Mouse (Mus musculus): Measurements from ENCODE around the gene Ddx41. TPM values are rescaled to one million over a fixed set of nuclear protein-coding genes. Genes with fewer than 3 reads are reported as not detected.
"Not testable (repeated sequence)": the region's sequence is repeated elsewhere in the genome, so short reads cannot be mapped to it uniquely, and the experiment has no call there.

The Ddx41 gene
- polyA plus RNA-seq (2014; fragmentation: Nextera tagmentation; extraction: Ambion mirVana) = 62.9 and 64.6 TPM in 2 replicates

DNA sequence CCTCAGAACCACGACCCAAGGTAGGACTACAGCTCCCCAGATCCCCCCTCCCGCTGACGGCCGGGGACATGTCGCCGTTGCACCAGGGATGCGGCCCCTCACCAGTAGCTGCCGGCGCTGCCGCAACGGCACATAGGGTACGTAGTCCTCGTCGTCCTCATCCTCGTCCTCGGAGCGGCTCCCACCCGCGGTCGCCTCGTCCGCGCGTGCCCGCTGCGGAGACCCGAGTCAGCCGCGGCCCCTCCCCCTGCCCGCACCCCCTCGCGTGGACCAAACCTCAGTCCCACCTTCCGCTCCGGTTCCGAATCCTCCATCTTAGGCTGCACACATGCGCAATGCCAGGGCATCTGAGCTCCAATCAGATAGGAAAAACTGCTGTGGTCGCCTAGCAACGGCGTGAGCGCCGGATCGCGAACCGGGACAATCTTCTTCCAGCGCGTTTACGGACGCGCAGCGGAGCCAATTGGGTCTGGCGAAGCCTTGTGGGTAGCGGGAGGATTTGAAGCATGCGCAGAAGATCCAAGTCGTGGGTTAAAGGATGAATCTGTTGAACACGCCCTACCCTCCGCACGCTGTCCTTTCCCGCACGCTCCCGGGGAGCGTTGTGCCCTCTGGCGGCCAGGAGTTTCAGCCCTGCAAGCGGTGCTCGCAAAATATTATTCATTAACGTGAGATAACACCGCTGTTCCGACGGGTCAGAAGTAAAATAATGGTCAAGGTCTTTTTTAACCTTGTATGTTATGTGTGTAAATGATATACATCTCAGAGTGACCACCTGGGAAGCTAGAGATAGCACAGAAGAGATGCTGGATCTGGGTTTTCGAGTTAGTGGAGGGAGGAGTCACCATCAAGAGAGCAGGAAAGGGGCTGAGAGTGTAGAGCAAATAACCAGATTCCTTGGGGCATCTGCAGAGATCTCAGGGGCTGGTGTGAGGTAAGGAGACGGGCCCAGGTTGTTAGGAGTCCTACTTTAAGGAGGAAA is at the start of gene Ddx41:
Gene Ddx41 (minus strand): TSS at position 465 of the 982 bp plus-strand sequence.
- ATAC-seq (replicated peaks; ENCODE audit: low FRiP score) (peak; percentile 96), DNase-seq (ENCODE audit: low spot score) (peak; percentile 95)
- Histone ChIP-seq H3K4me2 (peak within 1 kb of the TSS; percentile 82), H3K9me3 (ENCODE audit: control insufficient read depth, low read length) (no peaks in the 10 kb centered on the region), H3K4me1 (replicated peaks; ENCODE audit: control insufficient read depth, insufficient read depth, low read length) (peaks cover 19% of the 10 kb centered on the region), H3K36me3 (ENCODE audit: control insufficient read depth, insufficient read depth, low read length) (peaks cover 42% of the 10 kb centered on the region), H3K27me3 (replicated peaks; ENCODE audit: control insufficient read depth, insufficient read depth, low read length) (no peaks in the 10 kb centered on the region), H3K27ac (ENCODE audit: low read depth, low read length) (peak within 1 kb of the TSS; percentile 41), H3K9ac (ENCODE audit: low read depth, low read length) (peak within 1 kb of the TSS; percentile 77), H3K4me3 (ENCODE audit: low read depth, low read length) (peak within 1 kb of the TSS; percentile 96)
- 1% methylated on average over 70 of the region's 70 CpGs for WGBS

DNA sequence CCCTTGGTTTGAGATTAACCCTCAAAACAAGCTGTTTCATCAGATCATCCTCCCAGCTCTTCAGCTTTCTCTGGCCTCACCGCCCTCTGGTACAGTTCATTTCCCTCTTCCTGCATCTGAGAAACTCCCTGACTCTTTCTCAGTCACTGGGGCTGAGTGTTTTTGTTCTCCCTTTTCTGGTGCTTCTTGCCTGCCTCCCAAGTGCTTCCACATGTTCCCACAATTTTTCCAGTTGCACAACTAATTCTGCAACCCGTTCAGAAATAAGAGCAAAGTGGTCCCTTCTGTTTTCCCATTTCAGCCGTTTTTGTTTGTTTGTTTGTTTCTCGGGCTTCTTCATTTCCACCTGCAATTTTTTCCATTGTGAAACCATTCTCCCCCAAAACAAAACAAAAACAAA is 41.6 kb upstream of the Ddx41 start:
- DNase-seq (ENCODE audit: low spot score) = no peak
- Histone ChIP-seq H3K4me1 (replicated peaks; ENCODE audit: control insufficient read depth, insufficient read depth, low read length) (no peaks in the 10 kb centered on the region), H3K27me3 (replicated peaks; ENCODE audit: control insufficient read depth, insufficient read depth, low read length) (no peaks in the 10 kb centered on the region), H3K9me3 (ENCODE audit: control insufficient read depth, low read length) (no peaks in the 10 kb centered on the region), H3K4me2 (no peak overlapping the region), H3K4me3 (ENCODE audit: low read depth, low read length) (no peak overlapping the region), H3K27ac (ENCODE audit: low read depth, low read length) (no peak overlapping the region), H3K9ac (ENCODE audit: low read depth, low read length) (no peak overlapping the region), H3K36me3 (ENCODE audit: control insufficient read depth, insufficient read depth, low read length) (no peaks in the 10 kb centered on the region)
- 73% methylated on average over 4 of the region's 4 CpGs for WGBS
- ATAC-seq (replicated peaks; ENCODE audit: low FRiP score) = no peak

DNA sequence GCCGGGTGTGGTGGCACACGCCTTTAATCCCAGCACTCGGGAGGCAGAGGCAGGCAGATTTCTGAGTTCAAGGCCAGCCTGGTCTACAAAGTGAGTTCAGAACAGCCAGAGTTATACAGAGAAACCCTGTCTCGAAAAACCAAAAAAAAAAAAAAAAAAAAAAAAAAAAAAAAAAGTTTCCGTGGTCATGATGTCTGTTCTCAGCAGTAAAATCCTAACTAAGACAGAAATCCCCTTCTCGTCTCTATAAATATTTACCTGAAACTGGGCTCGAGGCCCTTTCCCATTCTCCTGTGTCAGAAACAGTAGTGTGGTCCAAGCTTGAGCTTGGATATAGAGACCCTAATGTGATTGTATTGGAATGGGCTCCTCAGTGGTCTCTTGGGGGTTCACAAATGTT is 40.4 kb upstream of the Ddx41 start:
- DNase-seq (ENCODE audit: low spot score); H3K27me3 ChIP-seq (replicated peaks; ENCODE audit: control insufficient read depth, insufficient read depth, low read length); H3K27ac ChIP-seq (ENCODE audit: low read depth, low read length); H3K4me3 ChIP-seq (ENCODE audit: low read depth, low read length); H3K9me3 ChIP-seq (ENCODE audit: control insufficient read depth, low read length); H3K4me1 ChIP-seq (replicated peaks; ENCODE audit: control insufficient read depth, insufficient read depth, low read length); H3K4me2 ChIP-seq; ATAC-seq (replicated peaks; ENCODE audit: low FRiP score); H3K9ac ChIP-seq (ENCODE audit: low read depth, low read length); H3K36me3 ChIP-seq (ENCODE audit: control insufficient read depth, insufficient read depth, low read length): not testable (repeated sequence)
- 77% methylated on average over 7 of the region's 7 CpGs for WGBS

DNA sequence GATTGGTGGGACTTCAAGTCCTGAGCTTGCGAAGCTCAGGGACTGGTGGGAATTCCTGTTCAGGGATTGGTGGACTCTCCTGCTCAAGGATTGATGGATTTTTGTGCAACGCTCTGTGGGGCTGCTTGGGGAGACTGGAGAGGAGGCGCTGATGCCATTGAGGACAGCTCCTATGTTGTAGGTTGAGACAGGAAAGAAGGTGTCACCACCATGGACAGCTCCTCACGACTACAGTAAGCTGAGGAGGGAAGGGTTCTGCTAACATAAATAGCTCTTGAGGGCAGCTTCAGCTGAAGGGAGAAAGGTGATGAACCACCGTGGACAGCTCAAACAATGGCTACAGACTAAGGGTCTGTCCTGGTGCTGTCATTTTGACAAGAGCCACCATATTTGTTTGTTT is 39.5 kb upstream of the Ddx41 start:
- no peaks in the 10 kb centered on the region for H3K36me3 ChIP-seq (ENCODE audit: control insufficient read depth, insufficient read depth, low read length)
- H3K9me3 ChIP-seq (ENCODE audit: control insufficient read depth, low read length) = no peaks in the 10 kb centered on the region
- no peak overlapping the region for H3K27ac ChIP-seq (ENCODE audit: low read depth, low read length)
- H3K27me3 ChIP-seq (replicated peaks; ENCODE audit: control insufficient read depth, insufficient read depth, low read length) = no peaks in the 10 kb centered on the region
- no peak overlapping the region for H3K4me2 ChIP-seq
- DNase-seq (ENCODE audit: low spot score) (no peak), ATAC-seq (replicated peaks; ENCODE audit: low FRiP score) (no peak)
- no peak overlapping the region for H3K9ac ChIP-seq (ENCODE audit: low read depth, low read length)
- 50% methylated on average over 5 of the region's 5 CpGs for WGBS
- peaks cover 5% of the 10 kb centered on the region for H3K4me1 ChIP-seq (replicated peaks; ENCODE audit: control insufficient read depth, insufficient read depth, low read length)
- H3K4me3 ChIP-seq (ENCODE audit: low read depth, low read length) = no peak overlapping the region

DNA sequence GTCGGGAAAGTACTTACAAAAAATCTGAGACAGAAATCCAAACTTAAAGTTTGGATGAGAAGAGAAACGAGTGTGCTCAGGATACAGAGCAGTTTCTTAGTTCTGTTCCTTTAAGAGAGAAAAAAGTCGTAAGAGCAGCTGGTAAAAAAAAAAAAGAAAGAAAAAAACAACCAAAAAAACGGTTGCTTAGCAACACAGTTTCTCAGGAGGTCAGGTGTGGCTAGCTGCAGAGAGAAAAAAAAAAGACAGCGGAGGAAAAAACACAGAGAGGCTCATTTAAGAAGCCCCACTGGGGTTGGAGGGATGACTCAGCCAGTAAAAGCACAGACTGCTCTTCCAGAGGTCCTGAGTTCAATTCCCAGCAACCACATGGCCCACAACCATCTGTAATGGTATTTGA is 37.9 kb upstream of the Ddx41 start:
- Histone ChIP-seq H3K9me3 (ENCODE audit: control insufficient read depth, low read length) (no peaks in the 10 kb centered on the region), H3K36me3 (ENCODE audit: control insufficient read depth, insufficient read depth, low read length) (no peaks in the 10 kb centered on the region), H3K27ac (ENCODE audit: low read depth, low read length) (no peak overlapping the region), H3K4me3 (ENCODE audit: low read depth, low read length) (no peak overlapping the region), H3K4me1 (replicated peaks; ENCODE audit: control insufficient read depth, insufficient read depth, low read length) (peaks cover 10% of the 10 kb centered on the region), H3K4me2 (no peak overlapping the region), H3K9ac (ENCODE audit: low read depth, low read length) (no peak overlapping the region), H3K27me3 (replicated peaks; ENCODE audit: control insufficient read depth, insufficient read depth, low read length) (no peaks in the 10 kb centered on the region)
- no peak for DNase-seq (ENCODE audit: low spot score)
- 78% methylated on average over 5 of the region's 5 CpGs for WGBS
- ATAC-seq (replicated peaks; ENCODE audit: low FRiP score) = no peak

DNA sequence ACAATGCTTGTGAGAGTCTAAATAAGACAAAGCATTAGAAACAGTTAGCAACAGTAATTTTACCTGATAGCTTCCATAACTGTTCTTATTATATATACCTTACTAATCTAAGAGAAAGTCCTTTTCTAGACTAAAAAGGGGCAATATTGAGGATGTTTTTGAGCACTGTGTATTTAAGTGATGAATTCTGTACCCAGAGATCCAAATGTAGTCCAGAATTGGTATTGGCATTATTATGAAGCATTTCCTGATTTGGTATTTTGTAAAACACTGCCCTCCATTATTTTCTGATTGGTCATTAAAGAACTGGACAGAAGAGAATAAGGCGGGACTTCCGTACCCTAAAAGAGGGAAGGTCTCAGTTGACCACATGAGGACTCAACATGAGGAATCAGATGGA is 37.0 kb upstream of the Ddx41 start, which contains the start of gene Tmed9:
Gene Tmed9 (plus strand): TSS at position 301 of the 400 bp plus-strand sequence.
- no peaks in the 10 kb centered on the region for H3K27me3 ChIP-seq (replicated peaks; ENCODE audit: control insufficient read depth, insufficient read depth, low read length)
- ATAC-seq (replicated peaks; ENCODE audit: low FRiP score) (no peak), DNase-seq (ENCODE audit: low spot score) (no peak)
- H3K9ac ChIP-seq (ENCODE audit: low read depth, low read length) = no peak within 1 kb of the TSS
- no peak within 1 kb of the TSS for H3K27ac ChIP-seq (ENCODE audit: low read depth, low read length)
- H3K36me3 ChIP-seq (ENCODE audit: control insufficient read depth, insufficient read depth, low read length) = no peaks in the 10 kb centered on the region
- 93% methylated on average over 2 of the region's 2 CpGs for WGBS
- H3K4me2 ChIP-seq = no peak within 1 kb of the TSS
- H3K4me1 ChIP-seq (replicated peaks; ENCODE audit: control insufficient read depth, insufficient read depth, low read length) = peaks cover 11% of the 10 kb centered on the region
- no peak within 1 kb of the TSS for H3K4me3 ChIP-seq (ENCODE audit: low read depth, low read length)
- H3K9me3 ChIP-seq (ENCODE audit: control insufficient read depth, low read length) = no peaks in the 10 kb centered on the region

DNA sequence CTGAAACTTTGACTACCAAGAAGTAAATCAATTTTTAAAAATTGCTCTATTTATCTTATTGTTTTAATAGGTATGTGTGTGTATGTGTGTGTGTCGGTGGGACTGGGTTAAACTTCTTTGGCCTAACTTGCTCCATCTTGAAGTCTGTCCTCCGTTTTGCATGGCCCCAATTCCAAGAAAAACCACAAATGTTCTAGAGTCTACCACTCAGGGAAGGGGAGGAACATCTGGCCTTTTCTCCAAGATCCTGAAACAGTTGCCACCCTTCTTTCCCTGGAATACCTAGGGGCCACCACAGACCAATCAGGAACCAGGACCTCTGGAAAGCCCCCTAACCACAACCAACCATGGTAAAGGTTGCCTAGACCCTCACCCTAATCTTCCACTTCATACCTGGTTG is 35.5 kb upstream of the Ddx41 start:
- Histone ChIP-seq H3K36me3 (ENCODE audit: control insufficient read depth, insufficient read depth, low read length) (peaks cover 4% of the 10 kb centered on the region; the same call in 1 of the 2 replicates), H3K4me3 (ENCODE audit: low read depth, low read length) (no peak overlapping the region), H3K4me2 (peak overlapping the region; percentile 73), H3K9ac (ENCODE audit: low read depth, low read length) (no peak overlapping the region), H3K27me3 (replicated peaks; ENCODE audit: control insufficient read depth, insufficient read depth, low read length) (no peaks in the 10 kb centered on the region), H3K27ac (ENCODE audit: low read depth, low read length) (no peak overlapping the region), H3K9me3 (ENCODE audit: control insufficient read depth, low read length) (no peaks in the 10 kb centered on the region), H3K4me1 (replicated peaks; ENCODE audit: control insufficient read depth, insufficient read depth, low read length) (peaks cover 11% of the 10 kb centered on the region)
- DNase-seq (ENCODE audit: low spot score) (no peak), ATAC-seq (replicated peaks; ENCODE audit: low FRiP score) (no peak)
- WGBS = 61% methylated on average over 2 of the region's 2 CpGs

DNA sequence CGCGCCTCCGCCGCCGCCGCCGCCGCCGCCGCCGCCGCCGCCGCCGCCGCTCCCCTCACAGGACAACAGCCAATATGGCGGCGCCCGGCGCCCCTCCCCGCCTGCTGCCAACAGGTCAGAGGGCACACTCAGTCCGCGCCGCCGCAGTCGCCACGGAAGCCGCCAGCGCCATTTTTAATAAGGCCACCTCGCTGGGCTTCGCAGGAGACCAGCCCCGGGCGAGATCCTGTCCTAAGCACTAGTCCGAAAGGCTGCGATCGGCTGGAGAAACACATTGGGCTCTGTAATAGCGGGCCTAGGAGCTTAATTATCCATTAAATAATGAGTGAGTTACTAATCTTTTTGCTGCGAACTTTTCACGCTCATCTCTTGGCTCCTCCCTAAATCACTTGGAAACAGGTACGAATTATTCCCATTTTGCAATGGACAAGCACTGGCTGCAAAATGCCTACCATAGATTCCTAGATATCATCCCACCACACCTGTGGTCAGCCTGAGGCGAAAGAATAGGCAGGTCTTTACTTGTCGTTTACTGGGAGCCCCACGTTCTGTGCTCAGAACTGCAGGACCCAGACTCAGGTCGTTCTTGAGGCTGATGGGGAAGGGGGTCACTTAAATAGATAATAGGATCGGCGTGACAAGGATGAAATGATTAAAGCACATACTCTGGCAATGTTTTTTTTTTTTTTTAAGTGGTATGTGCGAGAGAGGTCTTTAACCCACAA is 34.7 kb upstream of the Ddx41 start, which contains the start of gene Fam193b:
Gene Fam193b (minus strand): TSS at position 94 of the 725 bp plus-strand sequence.
- no peaks in the 10 kb centered on the region for H3K9me3 ChIP-seq (ENCODE audit: control insufficient read depth, low read length)
- DNase-seq (ENCODE audit: low spot score) = peak; percentile 89
- peak; percentile 93 for ATAC-seq (replicated peaks; ENCODE audit: low FRiP score)
- H3K4me3 ChIP-seq (ENCODE audit: low read depth, low read length) = peak within 1 kb of the TSS; percentile 81
- peaks cover 6% of the 10 kb centered on the region; the same call in 1 of the 2 replicates for H3K36me3 ChIP-seq (ENCODE audit: control insufficient read depth, insufficient read depth, low read length)
- H3K4me2 ChIP-seq = peak within 1 kb of the TSS; percentile 95
- 3% methylated on average over 45 of the region's 47 CpGs for WGBS
- H3K27ac ChIP-seq (ENCODE audit: low read depth, low read length) = peak within 1 kb of the TSS; percentile 81
- peak within 1 kb of the TSS; percentile 95 for H3K9ac ChIP-seq (ENCODE audit: low read depth, low read length)
- H3K4me1 ChIP-seq (replicated peaks; ENCODE audit: control insufficient read depth, insufficient read depth, low read length) = peaks cover 11% of the 10 kb centered on the region
- no peaks in the 10 kb centered on the region for H3K27me3 ChIP-seq (replicated peaks; ENCODE audit: control insufficient read depth, insufficient read depth, low read length)
